ENCODE assay signal across 28 mouse cellular contexts in genomic region chr6:86326866-86327265, GRCm38 (mm10). TPM values are rescaled to one million over a fixed set of nuclear protein-coding genes. Genes with fewer than 3 reads are reported as not detected.
DNase-seq lines count a peak whose midpoint lies in the region; ATAC-seq and TF ChIP-seq lines count a peak whose summit lies in the region.
"Had no signal": no experiment of that assay in that cellular context is flagged by ENCODE, and none has a peak within 500 bp of the region (broad histone marks: within the 10 kb centered on the region; RNA-seq: fewer than 3 reads in every experiment).

No protein-coding gene starts in this region.

- H3K27ac ChIP-seq in left cerebral cortex, adult 2 months = no peak overlapping the region
- H3K27ac ChIP-seq in hindbrain, embryonic 13.5 days = no peak overlapping the region
- H3K27ac ChIP-seq: embryonic facial prominence, embryonic 12.5 days; heart, adult 2 months; heart, embryonic 13.5 days; hindbrain, embryonic 10.5 days; hindbrain, postnatal 0 days; intestine, embryonic 15.5 days; liver, embryonic 12.5 days; macrophage; midbrain, embryonic 13.5 days had no signal

- no peaks in the 10 kb centered on the region for H3K4me1 ChIP-seq in hindbrain, embryonic 13.5 days (replicated peaks)
- H3K4me1 ChIP-seq: hindbrain, embryonic 10.5 days; intestine, embryonic 15.5 days; liver, embryonic 12.5 days; midbrain, embryonic 13.5 days had no signal

- H3K9me3 ChIP-seq in hindbrain, embryonic 13.5 days = no peaks in the 10 kb centered on the region
- H3K9me3 ChIP-seq: embryonic facial prominence, embryonic 12.5 days; heart, embryonic 13.5 days; intestine, embryonic 15.5 days; liver, embryonic 12.5 days had no signal

- TF ChIP-seq CTCF in left cerebral cortex, adult 2 months (IDR thresholded peaks at IDR 0.05) = no peak

- no peak for ATAC-seq in hindbrain, embryonic 13.5 days (ENCODE audit: low FRiP score)
- ATAC-seq: forebrain, embryonic 14.5 days; hindbrain, postnatal 0 days; intestine, embryonic 15.5 days; liver, embryonic 12.5 days; lung, postnatal 0 days; midbrain, embryonic 13.5 days had no signal

- no peaks in the 10 kb centered on the region for H3K36me3 ChIP-seq in hindbrain, embryonic 13.5 days
- H3K36me3 ChIP-seq: embryonic facial prominence, embryonic 12.5 days; G1E; heart, embryonic 13.5 days; hindbrain, embryonic 10.5 days; intestine, embryonic 15.5 days; liver, embryonic 12.5 days; midbrain, embryonic 13.5 days had no signal

- intact Hi-C loops in left cerebral cortex, postnatal 10 days (cut with DNase I) = no loop called here
- intact Hi-C loops in left cerebral cortex, adult 2 months (cut with DNase I) = no loop called here

- peak; percentile 28 to 42 for DNase-seq in left cerebral cortex, postnatal 10 days (ENCODE audit: extremely low spot score in 1 of 2, low spot score in 2 of 2)
- no peak for DNase-seq in left cerebral cortex, adult 2 months (ENCODE audit: extremely low spot score in 1 of 2, low spot score in 2 of 2)
- peak; percentile 69 for DNase-seq in layer of hippocampus, adult 11-12 months (ENCODE audit: low spot score)
- peak; percentile 83 for DNase-seq in layer of hippocampus, adult 9-11 months
- DNase-seq in right cerebral cortex, postnatal 4 days = peak; percentile 24
- DNase-seq in lung, postnatal 4 days = no peak
- DNase-seq: adrenal gland, adult 8-10 months; cerebellum, adult 9-10 months; embryo, embryonic 11 days; heart, adult 2 months; heart, postnatal 10 days; kidney, adult 2 months; kidney, postnatal 36 days; left cerebral cortex, postnatal 4 days; lung, adult 18-20 months; thymus, postnatal 14 days had no signal

- H3K4me2 ChIP-seq in hindbrain, embryonic 13.5 days = no peak overlapping the region
- H3K4me2 ChIP-seq: embryonic facial prominence, embryonic 12.5 days; heart, embryonic 13.5 days; intestine, embryonic 15.5 days; liver, embryonic 12.5 days; midbrain, embryonic 13.5 days had no signal

- no peak overlapping the region for H3K4me3 ChIP-seq in left cerebral cortex, adult 2 months
- no peak overlapping the region for H3K4me3 ChIP-seq in hindbrain, embryonic 13.5 days
- H3K4me3 ChIP-seq: embryonic facial prominence, embryonic 12.5 days; heart, adult 2 months; heart, embryonic 13.5 days; hindbrain, embryonic 10.5 days; intestine, embryonic 15.5 days; liver, embryonic 12.5 days; midbrain, embryonic 13.5 days had no signal

- WGBS in hindbrain, embryonic 13.5 days = 93% methylated on average over 18 of the region's 18 CpGs

- no peaks in the 10 kb centered on the region for H3K27me3 ChIP-seq in hindbrain, embryonic 13.5 days
- H3K27me3 ChIP-seq: embryonic facial prominence, embryonic 12.5 days; heart, embryonic 13.5 days; intestine, embryonic 15.5 days; liver, embryonic 12.5 days; midbrain, embryonic 13.5 days had no signal

- H3K9ac ChIP-seq in hindbrain, embryonic 13.5 days = no peak overlapping the region
- H3K9ac ChIP-seq: embryonic facial prominence, embryonic 12.5 days; heart, embryonic 13.5 days; intestine, embryonic 15.5 days; liver, embryonic 12.5 days; midbrain, embryonic 13.5 days had no signal

RNA-seq across cellular contexts. Expression of gene Fam136a, which starts 38.6 kb away (rescaled TPM):
- total RNA-seq in left cerebral cortex, postnatal 10 days (2021) = 10 to 100 TPM; 34.0 to 34.6 TPM
- total RNA-seq in left cerebral cortex, adult 2 months (2021) = 10 to 100 TPM; 21.3 to 21.8 TPM
- 115 and 123 TPM in 2 replicates for polyA plus RNA-seq in hindbrain, embryonic 13.5 days (2015; fragmentation: Nextera tagmentation; extraction: Ambion mirVana)

RNA-seq across cellular contexts. Expression of gene Snrpg, which starts 44.2 kb away (rescaled TPM):
- total RNA-seq in left cerebral cortex, postnatal 10 days (2021) = 10 to 100 TPM; 66.9 to 87.6 TPM
- 10 to 100 TPM; 54.8 to 61.9 TPM for total RNA-seq in left cerebral cortex, adult 2 months (2021)
- 479 and 486 TPM in 2 replicates for polyA plus RNA-seq in hindbrain, embryonic 13.5 days (2015; fragmentation: Nextera tagmentation; extraction: Ambion mirVana)

Comparison
In these comparisons a context has a peak if more than half of its experiments do, and no peak if none do; other contexts are left out.
1. DNase-seq: peak in left cerebral cortex, postnatal 10 days (2 of 2), layer of hippocampus, adult 11-12 months (single experiment), layer of hippocampus, adult 9-11 months (single experiment) and right cerebral cortex, postnatal 4 days (single experiment); none in left cerebral cortex, adult 2 months (0 of 2) and lung, postnatal 4 days (0 of 2).